Mouse (Mus musculus): ENCODE data around the gene Eif4ebp2. TPM values are rescaled to one million over a fixed set of nuclear protein-coding genes. Genes with fewer than 3 reads are reported as not detected.

Gene Eif4ebp2
- polyA plus RNA-seq, 1 experiment from 2014 or later: 40.7 TPM

DNA sequence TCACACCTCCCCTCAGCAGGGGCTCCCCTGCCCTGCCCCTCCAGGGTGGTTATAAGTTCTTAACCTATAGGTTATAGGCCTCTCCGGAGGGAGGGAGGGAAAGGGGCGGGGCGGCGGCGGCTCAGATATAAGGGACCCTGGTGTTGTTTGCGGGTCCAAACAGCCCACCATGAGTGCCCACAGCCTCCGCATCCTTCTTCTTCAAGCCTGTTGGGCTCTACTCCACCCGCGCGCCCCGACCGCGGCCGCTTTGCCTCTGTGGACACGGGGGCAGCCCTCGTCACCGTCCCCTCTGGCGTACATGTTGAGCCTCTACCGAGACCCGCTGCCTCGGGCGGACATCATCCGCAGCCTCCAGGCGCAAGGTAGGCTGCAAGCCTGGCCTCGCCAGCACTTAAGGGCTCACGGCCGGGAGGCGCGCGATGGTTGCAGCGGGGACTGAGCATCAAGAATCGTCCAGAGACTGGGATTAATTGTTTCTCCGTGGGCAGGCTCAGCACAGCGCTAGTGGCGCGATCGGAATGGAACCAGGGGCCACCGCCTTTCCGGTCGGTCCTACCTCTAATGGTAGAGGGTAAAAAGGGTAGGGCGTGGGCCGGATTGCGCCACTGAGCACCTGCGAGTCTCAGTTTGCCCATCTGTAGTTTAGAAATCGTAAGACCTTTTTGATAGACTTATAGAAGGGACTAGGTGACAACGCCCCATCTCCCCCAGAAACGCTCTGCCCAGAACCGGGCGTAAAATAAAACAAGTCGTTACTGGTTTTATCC is 34.1 kb downstream of the Eif4ebp2 start:
- WGBS: 1% methylated on average over 50 of the region's 50 CpGs
- Histone ChIP-seq H3K27ac (ENCODE audit: low read length) (no peak overlapping the region), H3K27me3 (ENCODE audit: control insufficient read depth, insufficient read depth, low read length) (peaks cover 37% of the 10 kb centered on the region), H3K4me1 (ENCODE audit: control insufficient read depth, insufficient read depth, low read length) (peaks cover 12% of the 10 kb centered on the region; the same call in 1 of the 2 replicates), H3K4me3 (replicated peaks; ENCODE audit: low read length) (peak overlapping the region; percentile 40), H3K36me3 (ENCODE audit: control insufficient read depth, insufficient read depth, low read length) (no peaks in the 10 kb centered on the region), H3K9me3 (replicated peaks; ENCODE audit: control insufficient read depth, low read length) (no peaks in the 10 kb centered on the region), H3K9ac (ENCODE audit: low read length) (peak overlapping the region; percentile 9), H3K4me2 (ENCODE audit: low read depth, low read length) (peak overlapping the region; percentile 63)
- peak; percentile 32; the same call in 1 of the 2 replicates for ATAC-seq (ENCODE audit: insufficient read depth, low FRiP score)

DNA sequence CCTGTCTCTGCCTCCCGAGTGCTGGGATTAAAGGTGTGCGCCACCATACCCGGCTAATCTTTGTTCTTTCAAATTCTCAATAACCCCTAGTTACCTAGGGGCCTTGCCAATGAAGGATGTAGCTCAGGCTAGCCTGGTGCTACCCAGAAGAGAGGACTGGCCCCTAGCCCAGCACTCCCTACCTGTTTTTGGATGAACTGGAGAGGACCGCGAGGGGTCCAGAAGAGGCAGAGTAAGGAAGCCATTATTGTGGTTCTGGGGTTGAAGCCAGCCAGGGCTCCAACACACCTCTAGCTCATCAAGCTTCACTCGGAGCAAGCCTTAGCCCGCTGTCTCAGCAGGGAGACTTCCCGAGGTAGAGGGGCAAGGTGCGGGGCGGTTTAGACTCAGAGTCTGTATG is 34.8 kb downstream of the Eif4ebp2 start, which contains the start of gene Nodal:
Gene Nodal (plus strand): TSS at position 301 of the 400 bp plus-strand sequence.
- Histone ChIP-seq H3K9me3 (replicated peaks; ENCODE audit: control insufficient read depth, low read length) (no peaks in the 10 kb centered on the region), H3K36me3 (ENCODE audit: control insufficient read depth, insufficient read depth, low read length) (no peaks in the 10 kb centered on the region), H3K4me1 (ENCODE audit: control insufficient read depth, insufficient read depth, low read length) (peaks cover 13% of the 10 kb centered on the region; the same call in 1 of the 2 replicates), H3K27ac (ENCODE audit: low read length) (no peak within 1 kb of the TSS), H3K9ac (ENCODE audit: low read length) (peak within 1 kb of the TSS; percentile 9), H3K4me3 (replicated peaks; ENCODE audit: low read length) (peak within 1 kb of the TSS; percentile 40), H3K27me3 (ENCODE audit: control insufficient read depth, insufficient read depth, low read length) (peaks cover 37% of the 10 kb centered on the region), H3K4me2 (ENCODE audit: low read depth, low read length) (peak within 1 kb of the TSS; percentile 63)
- 25% methylated on average over 10 of the region's 10 CpGs for WGBS
- ATAC-seq (ENCODE audit: insufficient read depth, low FRiP score): 0 out of 2 replicates have a peak, but pooled peaks have one; percentile 27

DNA sequence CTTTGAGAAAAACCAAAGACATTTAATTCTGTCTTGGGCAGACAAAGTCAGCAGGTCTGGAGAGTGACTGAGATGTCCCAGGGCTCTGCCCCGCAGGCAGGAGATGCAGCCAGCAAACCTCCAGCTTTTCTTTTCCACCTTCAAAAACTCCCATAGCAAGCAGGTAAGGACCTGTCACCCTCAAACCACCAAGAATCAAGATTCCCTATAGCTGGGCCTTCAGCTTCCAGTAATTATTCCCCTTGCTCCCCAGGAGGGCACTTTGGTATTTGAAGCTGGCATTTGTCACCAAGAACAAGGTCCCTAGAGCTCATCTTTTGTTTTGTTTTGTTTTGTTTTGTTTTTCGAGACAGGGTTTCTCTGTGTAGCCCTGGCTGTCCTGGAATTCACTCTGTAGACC is 35.4 kb downstream of the Eif4ebp2 start:
- WGBS: 52% methylated on average over 2 of the region's 2 CpGs
- peaks cover 13% of the 10 kb centered on the region; the same call in 1 of the 2 replicates for H3K4me1 ChIP-seq (ENCODE audit: control insufficient read depth, insufficient read depth, low read length)
- no peak overlapping the region for H3K27ac ChIP-seq (ENCODE audit: low read length)
- H3K9ac ChIP-seq (ENCODE audit: low read length): no peak overlapping the region
- peaks cover 37% of the 10 kb centered on the region for H3K27me3 ChIP-seq (ENCODE audit: control insufficient read depth, insufficient read depth, low read length)
- ATAC-seq (ENCODE audit: insufficient read depth, low FRiP score): no peak
- H3K4me3 ChIP-seq (replicated peaks; ENCODE audit: low read length): no peak overlapping the region
- no peaks in the 10 kb centered on the region for H3K36me3 ChIP-seq (ENCODE audit: control insufficient read depth, insufficient read depth, low read length)
- H3K9me3 ChIP-seq (replicated peaks; ENCODE audit: control insufficient read depth, low read length): no peaks in the 10 kb centered on the region
- H3K4me2 ChIP-seq (ENCODE audit: low read depth, low read length): no peak overlapping the region

DNA sequence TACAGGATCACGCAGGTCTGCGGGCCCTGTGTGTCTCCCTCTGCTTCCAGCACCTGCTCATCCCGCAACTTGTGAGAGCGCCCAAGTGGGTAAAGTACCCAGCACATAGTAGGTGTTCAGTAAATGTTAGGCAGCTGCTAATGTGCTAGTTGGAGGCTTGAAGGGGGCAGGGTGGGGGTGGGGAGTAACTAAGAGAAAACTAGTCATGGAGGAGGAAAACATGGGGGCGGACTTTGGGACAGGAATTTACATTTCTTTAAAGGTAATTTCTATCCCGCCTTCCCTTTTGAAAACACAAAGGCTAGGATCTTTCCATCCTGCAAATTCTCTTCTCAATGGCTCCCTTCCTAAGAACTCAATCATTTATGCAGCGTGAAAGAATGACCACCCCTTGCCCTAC is 35.9 kb downstream of the Eif4ebp2 start:
- Histone ChIP-seq H3K4me1 (ENCODE audit: control insufficient read depth, insufficient read depth, low read length) (peaks cover 13% of the 10 kb centered on the region; the same call in 1 of the 2 replicates), H3K27ac (ENCODE audit: low read length) (no peak overlapping the region), H3K27me3 (ENCODE audit: control insufficient read depth, insufficient read depth, low read length) (peaks cover 37% of the 10 kb centered on the region), H3K4me3 (replicated peaks; ENCODE audit: low read length) (no peak overlapping the region), H3K9me3 (replicated peaks; ENCODE audit: control insufficient read depth, low read length) (no peaks in the 10 kb centered on the region), H3K9ac (ENCODE audit: low read length) (no peak overlapping the region), H3K36me3 (ENCODE audit: control insufficient read depth, insufficient read depth, low read length) (no peaks in the 10 kb centered on the region), H3K4me2 (ENCODE audit: low read depth, low read length) (no peak overlapping the region)
- 56% methylated on average over 7 of the region's 7 CpGs for WGBS
- ATAC-seq (ENCODE audit: insufficient read depth, low FRiP score): no peak

DNA sequence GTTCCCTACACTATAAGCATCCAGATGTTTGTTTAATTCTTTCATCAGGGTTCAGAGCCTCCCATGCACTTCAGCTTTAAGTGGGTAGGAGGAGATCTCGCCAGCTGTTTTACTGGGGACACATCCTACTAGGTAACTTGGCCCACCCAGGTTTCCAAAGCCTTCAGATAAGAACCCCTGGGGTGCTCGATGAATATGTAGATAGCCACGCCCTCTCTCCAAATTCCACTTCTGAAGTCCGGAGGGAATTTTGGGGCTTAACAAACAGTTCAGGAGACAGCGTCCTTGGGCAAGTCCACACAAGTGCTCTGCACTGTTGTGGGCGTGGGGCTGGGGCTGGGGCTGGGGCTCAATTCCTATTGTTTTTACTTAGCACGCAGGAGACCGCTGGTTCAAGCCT is 36.6 kb downstream of the Eif4ebp2 start:
- no peak for ATAC-seq (ENCODE audit: insufficient read depth, low FRiP score)
- no peaks in the 10 kb centered on the region for H3K9me3 ChIP-seq (replicated peaks; ENCODE audit: control insufficient read depth, low read length)
- 18% methylated on average over 8 of the region's 8 CpGs for WGBS
- peaks cover 37% of the 10 kb centered on the region for H3K27me3 ChIP-seq (ENCODE audit: control insufficient read depth, insufficient read depth, low read length)
- no peak overlapping the region for H3K27ac ChIP-seq (ENCODE audit: low read length)
- H3K4me3 ChIP-seq (replicated peaks; ENCODE audit: low read length): no peak overlapping the region
- H3K36me3 ChIP-seq (ENCODE audit: control insufficient read depth, insufficient read depth, low read length): no peaks in the 10 kb centered on the region
- H3K4me1 ChIP-seq (ENCODE audit: control insufficient read depth, insufficient read depth, low read length): peaks cover 13% of the 10 kb centered on the region; the same call in 1 of the 2 replicates
- no peak overlapping the region for H3K4me2 ChIP-seq (ENCODE audit: low read depth, low read length)
- H3K9ac ChIP-seq (ENCODE audit: low read length): no peak overlapping the region

DNA sequence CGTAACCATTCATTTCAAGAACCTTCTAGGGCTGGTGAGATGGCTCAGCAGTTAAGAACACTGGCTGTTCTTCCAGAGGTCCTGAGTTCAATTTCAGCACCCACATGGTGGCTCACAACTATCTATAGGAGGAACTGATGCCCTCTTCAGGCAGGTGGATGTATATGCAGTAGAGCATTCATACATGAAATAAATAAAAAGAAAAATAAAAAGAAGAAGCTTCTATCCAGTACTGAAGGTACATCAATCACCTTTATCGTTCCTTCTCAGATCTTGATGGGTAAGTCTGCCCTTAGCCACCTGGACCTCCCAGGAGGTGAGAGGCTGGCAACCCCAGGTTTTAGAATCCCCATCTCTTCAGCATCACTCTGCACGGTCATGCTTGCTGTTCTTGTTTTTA is 37.2 kb downstream of the Eif4ebp2 start:
- Histone ChIP-seq H3K36me3 (ENCODE audit: control insufficient read depth, insufficient read depth, low read length) (no peaks in the 10 kb centered on the region), H3K4me1 (ENCODE audit: control insufficient read depth, insufficient read depth, low read length) (peaks cover 13% of the 10 kb centered on the region; the same call in 1 of the 2 replicates), H3K4me2 (ENCODE audit: low read depth, low read length) (no peak overlapping the region), H3K4me3 (replicated peaks; ENCODE audit: low read length) (no peak overlapping the region), H3K27ac (ENCODE audit: low read length) (no peak overlapping the region), H3K27me3 (ENCODE audit: control insufficient read depth, insufficient read depth, low read length) (peaks cover 33% of the 10 kb centered on the region), H3K9me3 (replicated peaks; ENCODE audit: control insufficient read depth, low read length) (no peaks in the 10 kb centered on the region), H3K9ac (ENCODE audit: low read length) (no peak overlapping the region)
- no peak for ATAC-seq (ENCODE audit: insufficient read depth, low FRiP score)
- 73% methylated on average over 3 of the region's 3 CpGs for WGBS

DNA sequence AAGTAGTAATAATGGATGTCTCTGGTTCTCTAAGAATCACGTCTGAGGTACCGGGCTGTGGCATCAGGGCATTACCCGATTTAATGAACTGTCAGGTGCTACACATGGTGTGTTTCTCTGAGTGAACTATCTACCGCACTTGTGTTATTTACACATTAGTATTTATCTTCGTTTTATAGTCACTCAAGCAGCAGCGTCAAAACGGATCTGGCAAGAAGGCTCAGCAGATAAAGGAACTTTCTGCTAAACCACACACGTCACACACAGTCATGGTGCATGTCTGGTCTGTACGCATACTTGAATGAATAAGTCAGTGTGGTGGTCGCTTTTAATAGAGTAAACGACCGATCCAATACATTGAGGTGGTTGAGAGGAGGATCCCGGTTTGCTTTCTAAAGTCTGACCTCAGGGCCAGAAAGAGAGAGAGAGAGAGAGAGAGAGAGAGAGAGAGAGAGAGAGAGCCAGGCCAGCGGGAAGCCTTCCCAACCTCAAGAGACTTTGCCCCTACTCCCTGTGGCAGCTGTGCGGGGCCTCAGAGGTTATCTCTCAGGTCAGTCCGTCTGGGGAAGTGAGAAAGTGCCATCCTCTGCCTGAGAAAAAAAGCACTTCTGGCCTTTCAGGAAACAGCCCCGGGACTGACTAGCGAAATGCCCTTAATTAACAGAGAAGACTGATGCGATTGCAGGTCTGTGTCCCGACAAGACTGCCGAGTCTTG is 39.4 kb downstream of the Eif4ebp2 start:
- Histone ChIP-seq H3K27me3 (ENCODE audit: control insufficient read depth, insufficient read depth, low read length) (peaks cover 12% of the 10 kb centered on the region), H3K27ac (ENCODE audit: low read length) (no peak overlapping the region), H3K9ac (ENCODE audit: low read length) (no peak overlapping the region; the same call in 1 of the 2 replicates), H3K4me3 (replicated peaks; ENCODE audit: low read length) (no peak overlapping the region), H3K36me3 (ENCODE audit: control insufficient read depth, insufficient read depth, low read length) (no peaks in the 10 kb centered on the region), H3K4me2 (ENCODE audit: low read depth, low read length) (no peak overlapping the region), H3K4me1 (ENCODE audit: control insufficient read depth, insufficient read depth, low read length) (peaks cover 7% of the 10 kb centered on the region; the same call in 1 of the 2 replicates), H3K9me3 (replicated peaks; ENCODE audit: control insufficient read depth, low read length) (no peaks in the 10 kb centered on the region)
- WGBS: 23% methylated on average over 21 of the region's 21 CpGs
- ATAC-seq (ENCODE audit: insufficient read depth, low FRiP score): no peak

DNA sequence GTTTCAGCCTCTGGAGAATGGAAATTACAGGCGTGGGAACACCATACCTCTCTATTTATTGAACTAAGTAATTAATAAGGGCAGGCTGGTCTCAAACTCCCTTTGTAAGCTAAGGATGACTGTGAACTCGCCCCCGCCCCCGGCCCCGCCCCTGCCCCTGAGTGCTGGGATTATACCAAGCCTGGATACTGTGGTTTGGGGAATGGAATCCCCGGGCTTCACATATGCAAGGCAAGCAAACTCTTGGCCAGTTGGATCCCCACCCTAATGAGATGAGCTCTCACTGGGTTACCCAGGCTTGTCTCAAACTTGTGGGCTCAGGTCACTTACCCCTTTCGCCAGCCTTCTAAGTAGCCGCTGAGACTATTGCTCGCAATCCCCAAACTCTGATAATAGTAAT is 42.3 kb downstream of the Eif4ebp2 start:
- H3K4me2 ChIP-seq (ENCODE audit: low read depth, low read length): no peak overlapping the region
- H3K27me3 ChIP-seq (ENCODE audit: control insufficient read depth, insufficient read depth, low read length): 0 out of 2 replicates have a peak, but pooled peaks cover 3% of the 10 kb centered on the region
- no peak overlapping the region for H3K4me3 ChIP-seq (replicated peaks; ENCODE audit: low read length)
- no peak overlapping the region for H3K9ac ChIP-seq (ENCODE audit: low read length)
- no peaks in the 10 kb centered on the region for H3K9me3 ChIP-seq (replicated peaks; ENCODE audit: control insufficient read depth, low read length)
- no peaks in the 10 kb centered on the region for H3K36me3 ChIP-seq (ENCODE audit: control insufficient read depth, insufficient read depth, low read length)
- WGBS: 30% methylated on average over 9 of the region's 9 CpGs
- ATAC-seq (ENCODE audit: insufficient read depth, low FRiP score): no peak
- no peak overlapping the region for H3K27ac ChIP-seq (ENCODE audit: low read length)
- peaks cover 6% of the 10 kb centered on the region; the same call in 1 of the 2 replicates for H3K4me1 ChIP-seq (ENCODE audit: control insufficient read depth, insufficient read depth, low read length)

DNA sequence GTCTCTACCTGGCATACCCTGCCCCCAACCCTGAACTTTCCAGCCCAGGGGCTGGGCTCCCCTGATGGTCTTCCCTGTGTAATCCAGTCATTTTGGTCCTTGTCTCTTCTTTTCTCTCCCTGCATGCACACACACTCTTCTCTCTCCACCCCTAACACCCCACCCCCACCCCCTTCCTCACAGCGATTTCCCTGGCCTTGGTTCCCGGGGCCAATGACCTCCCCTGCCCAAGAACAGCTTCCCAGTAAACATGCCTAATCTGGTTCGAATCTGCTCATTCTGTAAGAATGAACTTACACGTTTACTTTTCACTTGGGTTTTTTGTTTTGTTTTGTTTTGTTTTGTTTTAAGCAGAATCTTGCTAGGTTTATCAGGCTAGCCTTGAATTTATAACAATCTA is 42.7 kb downstream of the Eif4ebp2 start:
- Histone ChIP-seq H3K4me2 (ENCODE audit: low read depth, low read length) (no peak overlapping the region), H3K4me1 (ENCODE audit: control insufficient read depth, insufficient read depth, low read length) (peaks cover 6% of the 10 kb centered on the region; the same call in 1 of the 2 replicates), H3K27me3 (ENCODE audit: control insufficient read depth, insufficient read depth, low read length) (0 out of 2 replicates have a peak, but pooled peaks cover 3% of the 10 kb centered on the region), H3K9ac (ENCODE audit: low read length) (no peak overlapping the region), H3K36me3 (ENCODE audit: control insufficient read depth, insufficient read depth, low read length) (no peaks in the 10 kb centered on the region), H3K9me3 (replicated peaks; ENCODE audit: control insufficient read depth, low read length) (no peaks in the 10 kb centered on the region), H3K4me3 (replicated peaks; ENCODE audit: low read length) (no peak overlapping the region), H3K27ac (ENCODE audit: low read length) (no peak overlapping the region)
- 6% methylated on average over 4 of the region's 4 CpGs for whole genome bisulfite sequencing
- ATAC-seq (ENCODE audit: insufficient read depth, low FRiP score): no peak
